Mouse (Mus musculus) leukemia stem cell, adult 10-12 weeks (primary cell): ENCODE results near the gene Tceal9. TPM values are rescaled to one million over a fixed set of nuclear protein-coding genes. Genes with fewer than 3 reads are reported as not detected.

Experiments used
- polyA plus RNA-seq: library from polyadenylated mRNA; stranded (reverse); fragments of >175 nt; gene quantifications from 2 replicates; pipeline ENCODE4 v1.2.3, GENCODE M21; 2012; ENCODE audit warnings: low replicate concordance

Gene Tceal9
- polyA plus RNA-seq = 30.1 and 38.4 TPM in 2 replicates

GRCm38 (mm10) chrX:136244574-136245229, at the start of gene Tceal9:
Gene Tceal9, plus strand, starts transcription at chrX:136245079.

DNA sequence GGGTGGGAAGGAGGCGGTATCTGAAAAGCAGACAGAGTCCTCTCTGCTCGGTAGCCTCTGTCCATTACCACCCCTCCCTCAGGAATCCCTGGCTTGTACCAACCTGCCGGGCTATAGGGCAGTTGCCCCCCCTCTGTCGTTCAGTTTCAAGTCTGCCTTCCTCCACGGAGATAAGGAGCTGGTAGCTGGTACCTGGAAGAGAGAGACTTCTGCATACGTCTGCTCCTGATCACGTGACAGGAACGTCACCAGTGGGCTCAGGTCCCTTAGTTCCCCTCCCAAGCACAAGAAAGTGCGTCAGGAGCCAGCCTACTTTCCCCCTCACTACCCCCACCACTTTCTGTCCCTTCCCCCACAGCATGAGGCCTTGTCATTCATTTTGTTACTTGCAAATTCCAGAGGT, 41.2 kb upstream of the Tceal9 start, which contains the start of gene Tceal5:
TSS of gene Tceal5 (minus strand) at position 213 of the 403 bp plus-strand sequence.

DNA sequence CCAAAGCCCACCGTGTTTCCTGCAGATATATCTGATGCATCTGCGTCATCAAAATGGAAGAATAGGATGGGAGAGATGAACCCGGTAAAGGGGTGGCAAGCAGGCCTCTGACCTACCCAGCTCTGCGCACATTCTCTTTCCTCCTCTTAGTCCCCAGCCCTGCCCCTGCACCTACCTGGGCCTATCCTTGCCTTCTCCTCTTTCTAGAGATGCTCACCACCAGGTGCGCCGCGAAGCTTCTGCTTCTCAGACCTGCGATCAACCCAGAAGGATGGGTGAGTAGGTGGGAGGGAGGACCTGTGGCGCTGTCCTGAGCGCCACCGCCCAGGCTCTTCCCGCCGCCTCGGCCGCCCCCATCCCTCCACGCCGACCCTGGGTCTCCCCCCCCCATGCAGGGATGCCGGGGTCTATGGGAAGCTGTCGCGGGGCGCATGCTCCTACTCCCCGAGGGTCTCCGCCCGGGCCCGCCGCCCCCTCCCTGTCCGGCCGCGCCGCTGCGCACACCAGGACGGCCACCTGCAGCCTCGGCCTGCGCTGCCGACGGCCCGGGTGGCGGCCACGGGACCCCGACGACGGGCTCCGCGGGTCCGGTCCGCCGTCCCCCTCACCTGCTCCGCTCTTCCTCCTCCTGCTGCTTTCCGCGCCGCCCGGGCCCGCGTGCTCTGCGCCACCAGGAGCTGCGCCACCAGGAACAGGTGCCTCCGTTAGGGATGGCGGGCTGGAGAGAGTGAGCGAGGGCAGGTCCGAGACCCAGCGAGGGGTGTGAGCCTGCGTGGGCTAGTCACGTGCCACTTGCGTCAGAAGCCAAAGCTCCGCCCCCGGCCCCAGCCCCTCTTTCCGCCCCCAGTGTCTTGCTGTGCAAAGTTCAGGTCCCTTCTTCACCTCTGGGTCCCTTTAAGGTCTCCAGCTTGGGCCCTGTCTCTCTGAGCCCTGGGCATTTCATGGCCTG, 29.9 kb upstream of the Tceal9 start, which contains the start of the genes Tceal7 and Bex1:
TSS of gene Tceal7 (plus strand) at position 51 of the 949 bp plus-strand sequence.
TSS of gene Bex1 (minus strand) at position 785 of the 949 bp plus-strand sequence.

DNA sequence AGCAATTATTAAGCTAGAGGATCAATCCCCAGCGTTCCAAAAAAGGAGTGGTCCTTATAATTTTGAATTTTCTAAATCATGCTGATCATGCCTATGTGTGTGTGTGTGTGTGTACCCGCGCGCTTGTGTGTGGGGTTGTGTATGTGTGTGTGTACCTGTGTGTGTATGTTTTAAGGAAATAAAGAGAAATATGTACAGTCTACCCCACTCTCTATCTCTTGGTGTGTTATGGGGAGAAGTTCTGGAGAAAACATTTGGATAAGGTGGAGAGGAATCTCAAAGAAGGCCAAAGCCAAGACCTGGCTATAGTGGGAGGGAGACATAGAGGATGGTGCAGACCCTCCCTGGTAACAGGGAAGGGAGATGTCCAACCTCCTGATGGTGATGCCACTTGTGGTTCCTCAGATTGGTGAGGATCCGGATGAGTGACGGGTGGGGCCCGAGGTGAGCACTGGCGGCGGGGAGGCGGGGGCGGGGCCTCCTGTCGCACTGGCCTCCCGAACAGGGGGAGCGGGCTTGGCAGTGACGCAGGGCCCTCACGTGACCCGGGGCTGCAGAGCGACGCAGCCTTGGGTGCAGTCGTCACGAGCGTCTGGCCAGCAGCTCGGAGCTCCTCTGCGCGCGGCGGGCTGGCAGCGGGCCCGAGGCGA, 25.0 kb downstream of the Tceal9 start, which contains the start of gene Bex3:
TSS of gene Bex3 (plus strand) at position 511 of the 650 bp plus-strand sequence.

Other genes starting within 250 kb of the Tceal9 start
- gene Arxes1, start 211.7 kb upstream of the Tceal9 start, polyA plus RNA-seq = 0.44 and 0.49 TPM in 2 replicates
- gene Bex2, start 176.8 kb upstream of the Tceal9 start, polyA plus RNA-seq = not detected in 2 replicates
- not detected in 2 replicates for gene Nxf3, start 159.8 kb upstream of the Tceal9 start, polyA plus RNA-seq
- gene Bex4, start 106.1 kb upstream of the Tceal9 start, polyA plus RNA-seq = 21.6 and 44.9 TPM in 2 replicates
- 1.7 and 8.4 TPM in 2 replicates for gene Tceal8, start 72.7 kb upstream of the Tceal9 start, polyA plus RNA-seq
- 0.29 TPM in 1 of 2 replicates, not detected in the other for gene Tceal5, start 41.2 kb upstream of the Tceal9 start, polyA plus RNA-seq
- not detected in 2 replicates for gene Tceal7, start 30.3 kb upstream of the Tceal9 start, polyA plus RNA-seq
- gene Bex1, start 29.6 kb upstream of the Tceal9 start, polyA plus RNA-seq = 1.2 TPM in 1 of 2 replicates, not detected in the other
- 109 and 322 TPM in 2 replicates for gene Bex3, start 25.2 kb downstream of the Tceal9 start, polyA plus RNA-seq